Mouse (Mus musculus): Measurements from ENCODE around the gene Fzd4. TPM values are rescaled to one million over a fixed set of nuclear protein-coding genes. Genes with fewer than 3 reads are reported as not detected.

Fzd4 gene
- total RNA-seq, 2 experiments from 2014 or later = 4.9 to 5.1 TPM

Other genes with a start within 250 kb of the Fzd4 start
- gene Tmem135, start 133 bp upstream of the Fzd4 start, total RNA-seq (2021) = 10 to 100 TPM; 49.4 to 54.6 TPM
- 1 to 10 TPM; 4.0 to 5.1 TPM for gene Prss23, start 122.8 kb downstream of the Fzd4 start, total RNA-seq (2021)
- 10 to 100 TPM; 26.5 to 31.7 TPM for gene Me3, start 228.0 kb downstream of the Fzd4 start, total RNA-seq (2021)

All from left cerebral cortex, postnatal 4 days (tissue).